Mouse (Mus musculus) urinary bladder, postnatal 14 days (tissue): ENCODE data around the gene Adam3.

Source experiments
- DNase-seq: peaks from one replicate; pipeline ENCODE4 v3.0.0; 2021; ENCODE audit warnings: low spot score

The Adam3 gene

GRCm38 (mm10) chr8:24725630-24726029 is at the start of gene Adam3:
Adam3 (minus strand) TSS chr8:24725852.
- no peak for DNase-seq

GRCm38 (mm10) chr8:24724886-24725626 is 596 bp downstream of the Adam3 start:
- no peak for DNase-seq
